Mouse (Mus musculus): Measurements from ENCODE around the gene Neurl4.

DNA sequence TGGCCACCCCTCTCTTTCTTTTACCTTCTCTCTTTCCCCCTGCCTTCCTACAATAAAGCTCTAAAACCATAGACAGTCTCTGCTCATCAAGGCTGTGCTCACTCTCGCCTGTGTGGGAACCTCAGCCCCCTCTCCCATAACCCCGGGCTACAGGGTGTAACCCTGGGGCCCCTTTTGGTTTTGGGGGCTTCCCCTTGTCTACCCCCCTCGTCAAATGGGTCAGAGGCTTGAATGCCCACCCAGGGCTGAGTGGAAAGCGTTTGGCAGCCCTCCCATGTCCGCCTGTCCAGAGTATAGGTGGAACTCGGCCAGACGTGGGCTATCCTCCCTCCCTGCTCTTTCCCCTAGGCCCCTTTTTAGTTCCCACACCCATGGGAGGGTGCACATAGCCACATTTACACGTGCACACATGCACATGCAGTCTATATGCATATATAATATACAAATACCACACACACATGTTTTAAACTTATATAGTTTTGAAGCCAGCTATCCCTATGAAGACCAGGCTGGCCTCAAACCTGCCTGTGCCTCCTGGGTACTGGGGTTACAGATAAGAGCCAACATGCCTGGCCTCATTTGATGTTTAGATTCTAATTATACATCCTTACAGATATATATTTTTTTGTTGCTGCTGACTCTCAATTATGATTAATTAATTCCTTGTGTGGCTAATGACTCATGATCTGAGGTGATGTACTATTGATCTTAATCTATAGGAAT, 36.6 kb upstream of the Neurl4 start:
- TF ChIP-seq CTCF (IDR thresholded peaks at IDR 0.05; ENCODE audit: low read depth) = no peak
- no peak for TF ChIP-seq EP300 (IDR thresholded peaks at IDR 0.05; ENCODE audit: low read depth)

Data from heart, postnatal 0 days (tissue).